Mouse (Mus musculus): Measurements from ENCODE around the gene Stag2. TPM values are rescaled to one million over a fixed set of nuclear protein-coding genes. Genes with fewer than 3 reads are reported as not detected.
A peak's percentile ranks its signal among the peaks of the same experiment; 100 is the strongest.

Stag2 gene
- polyA plus RNA-seq (2015; fragmentation: Nextera tagmentation; extraction: Ambion mirVana): 41.7 and 47.3 TPM in 2 replicates

DNA sequence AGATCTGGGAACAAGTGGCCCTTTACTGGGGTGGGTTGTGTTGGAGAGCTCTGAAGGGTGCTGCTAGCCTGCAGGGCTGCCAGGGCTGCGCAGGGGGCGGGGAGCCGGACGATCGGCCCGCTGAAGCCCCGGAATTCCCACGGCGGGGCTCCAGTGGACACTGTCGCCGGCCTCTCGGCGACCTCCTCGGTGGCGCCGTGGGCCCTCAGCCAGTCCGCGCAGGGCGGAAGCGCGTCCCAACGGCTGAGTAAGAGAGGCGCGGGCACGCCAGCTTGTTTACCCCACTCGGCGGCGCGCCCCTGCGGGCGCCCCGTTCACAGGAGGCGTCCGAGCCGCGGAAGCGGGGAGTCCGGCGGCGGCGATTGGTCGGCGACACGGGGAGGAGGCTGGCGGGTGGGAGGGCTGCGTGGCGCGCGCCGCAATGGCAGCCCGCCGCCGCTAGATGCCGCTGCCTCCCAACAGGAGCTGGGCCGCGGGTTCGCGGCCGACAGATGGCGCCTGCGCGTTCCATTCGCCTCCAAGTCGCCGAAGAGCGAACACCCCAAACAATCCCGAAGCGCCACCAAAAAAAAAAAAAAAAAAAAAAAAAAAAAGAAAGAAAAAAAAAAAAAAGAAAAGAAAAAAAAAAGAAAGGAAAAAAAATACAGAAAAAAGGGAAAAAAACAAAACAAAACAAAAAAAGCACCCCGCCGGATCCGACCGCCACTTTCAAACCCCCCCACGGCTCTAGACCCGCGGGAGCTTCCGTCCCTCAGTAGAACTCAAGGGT, at the start of gene Stag2:
Stag2 (plus strand) TSS at position 530 of the 769 bp plus-strand sequence.
- no peaks in the 10 kb centered on the region for H3K9me3 ChIP-seq (ENCODE audit: low read length)
- ATAC-seq (ENCODE audit: low FRiP score, low TSS enrichment): peak; percentile 84
- H3K9ac ChIP-seq (replicated peaks; ENCODE audit: low read length): peak within 1 kb of the TSS; percentile 94
- peak within 1 kb of the TSS; percentile 99 for H3K27ac ChIP-seq (ENCODE audit: low read length)
- 19% methylated on average over 57 of the region's 76 CpGs for WGBS
- H3K36me3 ChIP-seq (ENCODE audit: insufficient read depth, low read length): no peaks in the 10 kb centered on the region
- H3K4me1 ChIP-seq (ENCODE audit: insufficient read depth, low read length): peaks cover 8% of the 10 kb centered on the region; the same call in 1 of the 2 replicates
- H3K4me3 ChIP-seq (ENCODE audit: low read length): peak within 1 kb of the TSS; percentile 57
- no peaks in the 10 kb centered on the region for H3K27me3 ChIP-seq (ENCODE audit: insufficient read depth, low read length)
- H3K4me2 ChIP-seq (replicated peaks; ENCODE audit: low read depth, low read length): peak within 1 kb of the TSS; percentile 53

DNA sequence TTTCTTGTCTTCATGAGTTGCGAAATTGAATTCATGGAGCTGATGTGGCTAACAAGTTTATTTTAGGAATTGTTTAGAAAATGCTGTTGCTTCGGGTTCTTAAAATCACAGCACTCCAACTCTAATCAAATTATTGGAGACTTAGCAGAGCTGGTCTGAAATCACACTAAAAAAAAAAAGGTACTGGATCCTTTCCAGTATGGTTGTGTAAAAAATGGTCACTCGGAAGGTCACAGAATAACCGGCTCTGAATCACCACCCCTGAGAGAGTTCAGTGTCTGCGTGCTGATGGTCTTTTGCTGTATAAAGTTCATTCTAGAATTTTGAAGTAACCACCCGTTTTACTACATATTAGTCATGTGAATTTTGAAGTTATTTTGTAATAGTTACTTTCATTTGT, 42.0 kb upstream of the Stag2 start:
- no peak for ATAC-seq (ENCODE audit: low FRiP score, low TSS enrichment)
- 87% methylated on average over 6 of the region's 6 CpGs for WGBS

DNA sequence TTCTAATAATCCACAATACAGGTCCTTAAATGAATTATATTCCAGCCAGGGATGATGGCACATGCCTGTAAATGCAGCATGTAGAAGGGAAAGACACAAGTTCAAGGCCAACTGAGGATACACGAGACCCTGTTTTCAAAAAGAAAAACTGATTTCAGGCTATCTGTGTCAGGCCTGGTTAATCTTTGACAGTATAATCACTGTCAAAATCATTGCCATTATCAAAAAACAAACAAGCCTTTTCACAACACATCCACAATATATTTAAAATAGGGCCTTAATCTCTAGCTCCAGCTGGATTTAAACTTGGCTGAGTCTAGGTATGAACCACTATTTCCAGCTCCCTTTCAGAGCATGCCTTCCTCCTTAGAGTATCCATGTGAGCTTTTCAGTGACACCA, 38.5 kb upstream of the Stag2 start:
- Histone ChIP-seq H3K9me3 (ENCODE audit: low read length) (peaks cover 4% of the 10 kb centered on the region; the same call in 1 of the 2 replicates), H3K9ac (replicated peaks; ENCODE audit: low read length) (no peak overlapping the region), H3K27me3 (ENCODE audit: insufficient read depth, low read length) (no peaks in the 10 kb centered on the region), H3K4me1 (ENCODE audit: insufficient read depth, low read length) (no peaks in the 10 kb centered on the region), H3K4me3 (ENCODE audit: low read length) (no peak overlapping the region), H3K4me2 (replicated peaks; ENCODE audit: low read depth, low read length) (no peak overlapping the region), H3K36me3 (ENCODE audit: insufficient read depth, low read length) (peaks cover 11% of the 10 kb centered on the region), H3K27ac (ENCODE audit: low read length) (no peak overlapping the region)
- no peak for ATAC-seq (ENCODE audit: low FRiP score, low TSS enrichment)
- 69% methylated on average over 1 of the region's 1 CpGs for WGBS

More for the DNA sequence above, 42.0 kb upstream of the Stag2 start:
- Histone ChIP-seq H3K9me3 (ENCODE audit: low read length) (peaks cover 4% of the 10 kb centered on the region; the same call in 1 of the 2 replicates), H3K4me3 (ENCODE audit: low read length) (no peak overlapping the region), H3K4me2 (replicated peaks; ENCODE audit: low read depth, low read length) (no peak overlapping the region), H3K27ac (ENCODE audit: low read length) (no peak overlapping the region), H3K27me3 (ENCODE audit: insufficient read depth, low read length) (no peaks in the 10 kb centered on the region), H3K9ac (replicated peaks; ENCODE audit: low read length) (no peak overlapping the region), H3K4me1 (ENCODE audit: insufficient read depth, low read length) (no peaks in the 10 kb centered on the region), H3K36me3 (ENCODE audit: insufficient read depth, low read length) (peaks cover 25% of the 10 kb centered on the region)

DNA sequence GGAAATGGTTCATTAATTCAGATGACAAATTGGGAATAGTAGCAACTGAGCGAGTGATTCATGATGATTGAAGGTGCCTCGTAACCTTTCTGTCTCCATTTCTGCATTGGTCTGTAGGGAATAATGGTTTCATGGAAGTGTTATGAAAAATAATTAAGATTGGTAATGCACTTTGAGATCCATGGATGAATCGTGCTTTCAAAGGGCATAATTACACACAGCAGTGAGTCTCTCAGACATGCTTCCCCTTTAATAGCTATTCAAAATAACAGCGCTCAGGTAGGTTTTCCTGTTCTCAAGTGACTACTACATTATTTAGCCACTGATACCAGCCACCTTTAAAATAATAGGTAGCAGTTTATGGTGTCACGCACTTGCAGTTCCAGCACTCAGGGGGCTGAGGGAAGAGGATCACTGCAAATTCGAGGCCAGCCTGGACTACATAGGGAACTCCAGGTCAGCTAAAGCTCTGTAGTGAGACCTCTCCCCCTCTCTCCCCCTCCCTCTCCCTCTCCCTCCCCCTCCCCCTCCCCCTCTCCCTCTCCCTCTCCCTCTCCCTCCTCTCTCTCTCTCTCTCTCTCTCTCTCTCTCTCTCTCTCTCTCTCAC, 29.6 kb upstream of the Stag2 start:
- Histone ChIP-seq H3K9me3 (ENCODE audit: low read length) (no peaks in the 10 kb centered on the region), H3K36me3 (ENCODE audit: insufficient read depth, low read length) (no peaks in the 10 kb centered on the region), H3K9ac (replicated peaks; ENCODE audit: low read length) (no peak overlapping the region), H3K27ac (ENCODE audit: low read length) (no peak overlapping the region), H3K4me2 (replicated peaks; ENCODE audit: low read depth, low read length) (no peak overlapping the region), H3K27me3 (ENCODE audit: insufficient read depth, low read length) (no peaks in the 10 kb centered on the region), H3K4me3 (ENCODE audit: low read length) (no peak overlapping the region), H3K4me1 (ENCODE audit: insufficient read depth, low read length) (no peaks in the 10 kb centered on the region)
- no peak for ATAC-seq (ENCODE audit: low FRiP score, low TSS enrichment)
- 81% methylated on average over 6 of the region's 6 CpGs for WGBS

DNA sequence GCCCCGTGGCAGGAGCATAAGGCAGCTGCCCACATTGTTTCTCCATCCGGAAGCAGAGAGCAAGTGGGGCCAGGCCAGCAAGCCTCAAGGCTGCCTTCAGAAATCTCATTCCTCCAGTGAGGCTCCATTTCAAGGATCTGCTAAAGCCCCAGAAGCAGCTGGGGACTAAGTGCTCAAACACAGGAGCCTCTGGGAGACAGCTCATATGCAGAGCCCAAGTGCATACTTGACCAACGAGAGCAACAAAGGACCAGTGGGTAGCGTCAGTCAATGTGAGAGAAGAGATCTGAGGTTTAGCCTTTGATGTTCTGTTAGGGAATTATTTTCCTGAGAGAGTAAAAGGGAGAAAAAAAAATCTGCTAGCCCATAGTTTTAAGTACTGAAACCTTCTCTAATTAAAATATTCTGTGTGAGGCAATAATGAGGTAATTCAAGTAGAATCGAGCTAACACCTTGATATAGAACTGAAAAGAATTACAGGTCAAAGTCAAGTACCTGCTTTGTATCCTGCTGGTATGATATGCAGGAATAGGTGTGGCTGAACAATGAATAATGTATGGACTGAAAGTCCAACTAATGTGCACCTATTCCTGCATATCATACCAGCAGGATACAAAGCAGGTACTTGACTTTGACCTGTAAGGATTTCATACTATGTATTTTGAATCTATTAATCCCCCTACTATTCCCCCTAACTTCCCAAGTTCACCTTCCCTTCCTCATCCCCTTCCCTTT, 24.0 kb upstream of the Stag2 start:
- no peak for ATAC-seq (ENCODE audit: low FRiP score, low TSS enrichment)
- 83% methylated on average over 5 of the region's 5 CpGs for WGBS
- H3K4me2 ChIP-seq (replicated peaks; ENCODE audit: low read depth, low read length): no peak overlapping the region
- no peak overlapping the region for H3K27ac ChIP-seq (ENCODE audit: low read length)
- H3K9me3 ChIP-seq (ENCODE audit: low read length): 0 out of 2 replicates have a peak, but pooled peaks cover 9% of the 10 kb centered on the region
- no peaks in the 10 kb centered on the region for H3K36me3 ChIP-seq (ENCODE audit: insufficient read depth, low read length)
- no peak overlapping the region for H3K4me3 ChIP-seq (ENCODE audit: low read length)
- no peak overlapping the region for H3K9ac ChIP-seq (replicated peaks; ENCODE audit: low read length)
- no peaks in the 10 kb centered on the region for H3K27me3 ChIP-seq (ENCODE audit: insufficient read depth, low read length)
- H3K4me1 ChIP-seq (ENCODE audit: insufficient read depth, low read length): no peaks in the 10 kb centered on the region

DNA sequence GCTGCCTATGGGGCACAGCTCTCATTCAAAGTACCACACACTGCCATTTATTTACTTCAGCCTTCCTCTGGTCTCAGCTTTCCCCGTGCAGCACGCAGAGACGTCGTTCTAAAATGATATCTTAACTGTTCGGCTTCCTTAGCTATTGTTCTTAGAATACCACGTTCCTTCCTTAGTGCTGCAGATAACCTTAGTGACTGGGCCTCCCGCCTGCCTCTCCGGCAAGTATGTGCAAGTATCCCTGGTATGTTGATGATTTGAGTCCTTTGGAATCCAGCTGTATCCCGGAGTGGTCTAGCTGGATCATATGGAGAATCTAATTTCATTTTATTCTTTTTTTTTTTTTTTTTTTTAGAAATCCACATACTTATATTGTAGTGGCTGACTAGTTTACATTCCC, 9.2 kb upstream of the Stag2 start:
- Histone ChIP-seq H3K9ac (replicated peaks; ENCODE audit: low read length) (no peak overlapping the region), H3K9me3 (ENCODE audit: low read length) (no peaks in the 10 kb centered on the region), H3K4me2 (replicated peaks; ENCODE audit: low read depth, low read length) (no peak overlapping the region), H3K27ac (ENCODE audit: low read length) (0 out of 2 replicates have a peak overlapping the region, but pooled peaks have one; percentile 18), H3K36me3 (ENCODE audit: insufficient read depth, low read length) (no peaks in the 10 kb centered on the region), H3K27me3 (ENCODE audit: insufficient read depth, low read length) (no peaks in the 10 kb centered on the region), H3K4me3 (ENCODE audit: low read length) (no peak overlapping the region), H3K4me1 (ENCODE audit: insufficient read depth, low read length) (no peaks in the 10 kb centered on the region)
- WGBS: 49% methylated on average over 9 of the region's 9 CpGs
- no peak for ATAC-seq (ENCODE audit: low FRiP score, low TSS enrichment)

DNA sequence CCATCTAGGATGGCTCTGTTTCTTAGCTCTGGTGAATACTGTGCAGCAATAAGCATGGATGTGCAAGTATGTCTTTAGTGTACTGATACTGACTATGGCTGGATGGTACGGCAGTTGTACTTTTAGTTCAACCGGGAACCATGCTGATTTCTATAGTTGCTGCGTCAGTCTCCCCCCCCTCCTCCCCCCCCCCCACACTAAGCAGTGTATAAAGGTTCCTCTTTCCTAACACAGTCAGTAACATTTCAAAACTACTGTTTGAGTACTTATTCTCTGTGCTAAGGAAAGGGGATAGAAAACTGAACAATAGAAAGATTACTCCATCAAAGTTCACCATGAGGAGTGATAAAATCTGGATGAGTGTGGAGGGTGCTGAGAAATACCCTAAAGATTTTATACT, 6.5 kb upstream of the Stag2 start:
- Histone ChIP-seq H3K27me3 (ENCODE audit: insufficient read depth, low read length) (no peaks in the 10 kb centered on the region), H3K4me2 (replicated peaks; ENCODE audit: low read depth, low read length) (no peak overlapping the region), H3K9me3 (ENCODE audit: low read length) (no peaks in the 10 kb centered on the region), H3K4me1 (ENCODE audit: insufficient read depth, low read length) (no peaks in the 10 kb centered on the region), H3K27ac (ENCODE audit: low read length) (no peak overlapping the region), H3K9ac (replicated peaks; ENCODE audit: low read length) (no peak overlapping the region), H3K36me3 (ENCODE audit: insufficient read depth, low read length) (no peaks in the 10 kb centered on the region), H3K4me3 (ENCODE audit: low read length) (no peak overlapping the region)
- ATAC-seq (ENCODE audit: low FRiP score, low TSS enrichment): no peak
- 86% methylated on average over 3 of the region's 3 CpGs for WGBS

DNA sequence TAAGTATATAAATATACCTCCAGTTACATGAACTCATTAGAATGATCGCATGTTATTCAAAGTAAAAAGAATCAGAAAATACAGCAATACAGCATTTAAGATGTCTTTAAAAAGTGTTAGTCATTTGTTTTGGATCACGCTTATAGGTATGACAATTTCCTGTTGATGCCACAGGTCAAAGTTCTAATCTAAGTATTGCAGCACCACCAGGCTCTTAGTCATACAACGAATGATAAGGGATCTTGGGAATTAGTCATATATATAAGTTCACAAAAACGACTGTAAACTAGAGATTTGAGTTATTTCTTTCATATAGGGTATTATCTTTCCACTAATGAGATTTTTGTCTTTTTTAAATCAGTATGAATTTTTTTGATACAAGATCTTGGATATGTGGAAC, 5.1 kb upstream of the Stag2 start:
- ATAC-seq (ENCODE audit: low FRiP score, low TSS enrichment): no peak
- Histone ChIP-seq H3K9ac (replicated peaks; ENCODE audit: low read length) (no peak overlapping the region), H3K9me3 (ENCODE audit: low read length) (no peaks in the 10 kb centered on the region), H3K36me3 (ENCODE audit: insufficient read depth, low read length) (no peaks in the 10 kb centered on the region), H3K27me3 (ENCODE audit: insufficient read depth, low read length) (no peaks in the 10 kb centered on the region), H3K4me1 (ENCODE audit: insufficient read depth, low read length) (0 out of 2 replicates have a peak, but pooled peaks cover 6% of the 10 kb centered on the region), H3K4me3 (ENCODE audit: low read length) (no peak overlapping the region), H3K4me2 (replicated peaks; ENCODE audit: low read depth, low read length) (no peak overlapping the region), H3K27ac (ENCODE audit: low read length) (no peak overlapping the region)
- 78% methylated on average over 4 of the region's 4 CpGs for WGBS

DNA sequence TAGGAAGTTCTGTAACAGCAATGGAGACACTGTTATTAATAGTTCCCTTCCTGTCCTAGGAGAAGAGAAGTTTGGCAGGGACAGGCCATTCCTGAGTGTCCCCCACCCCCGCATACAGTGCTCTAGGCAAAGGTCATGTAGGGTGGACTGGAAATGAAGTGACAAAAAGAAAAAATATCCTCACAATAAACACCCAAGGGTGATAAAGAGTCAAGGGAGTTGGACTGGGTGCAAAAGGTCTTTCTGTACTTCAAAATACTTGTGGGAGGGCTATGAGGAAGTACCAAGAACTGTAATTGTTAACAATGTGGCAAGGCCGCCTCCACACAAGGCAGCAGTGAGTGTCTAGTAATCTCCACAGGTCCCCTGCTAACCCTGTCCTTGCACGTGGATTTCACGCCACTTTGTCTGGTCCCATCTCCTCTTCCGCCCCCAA, 1.1 kb upstream of the Stag2 start:
- Histone ChIP-seq H3K4me3 (ENCODE audit: low read length) (no peak overlapping the region), H3K27me3 (ENCODE audit: insufficient read depth, low read length) (no peaks in the 10 kb centered on the region), H3K9me3 (ENCODE audit: low read length) (no peaks in the 10 kb centered on the region), H3K4me1 (ENCODE audit: insufficient read depth, low read length) (0 out of 2 replicates have a peak, but pooled peaks cover 6% of the 10 kb centered on the region), H3K36me3 (ENCODE audit: insufficient read depth, low read length) (no peaks in the 10 kb centered on the region), H3K27ac (ENCODE audit: low read length) (peak overlapping the region; percentile 93), H3K4me2 (replicated peaks; ENCODE audit: low read depth, low read length) (peak overlapping the region; percentile 44), H3K9ac (replicated peaks; ENCODE audit: low read length) (no peak overlapping the region)
- no peak for ATAC-seq (ENCODE audit: low FRiP score, low TSS enrichment)
- WGBS: 39% methylated on average over 5 of the region's 5 CpGs

Measured in kidney, embryonic 16.5 days (tissue).